Mouse (Mus musculus) hindlimb bud, embryonic 11.5 days (tissue): ENCODE data around the gene Prr7.
A peak's percentile ranks its signal among the peaks of the same experiment; 100 is the strongest.
"Not testable (repeated sequence)": the region's sequence is repeated elsewhere in the genome, so short reads cannot be mapped to it uniquely, and the experiment has no call there.

Experiments
- DNase-seq: peaks from one replicate; pipeline ENCODE4 v3.0.0-alpha.2; 2012; ENCODE audit warnings: low read depth, low spot score; ENCODE audit errors: extremely low spot score

Prr7 gene

GRCm38 (mm10) chr13:55464027-55464884 is at the start of gene Prr7:
Gene Prr7, plus strand, starts transcription at chr13:55464267.
- no peak for DNase-seq

GRCm38 (mm10) chr13:55414743-55415380 is 49.2 kb upstream of the Prr7 start, which contains the start of gene Pfn3:
Gene Pfn3, minus strand, starts transcription at chr13:55415232.
- no peak for DNase-seq

GRCm38 (mm10) chr13:55418004-55418403 is 46.1 kb upstream of the Prr7 start:
- DNase-seq = peak; percentile 37

GRCm38 (mm10) chr13:55419142-55419541 is 44.9 kb upstream of the Prr7 start:
- no peak for DNase-seq

GRCm38 (mm10) chr13:55420018-55420932 is 43.8 kb upstream of the Prr7 start:
- no peak for DNase-seq

GRCm38 (mm10) chr13:55420933-55421800 is 42.9 kb upstream of the Prr7 start:
- DNase-seq = no peak

- no peak for DNase-seq
Observed at GRCm38 (mm10) chr13:55426613-55427012, 37.5 kb upstream of the Prr7 start, which contains the start of gene F12. Gene F12, minus strand, starts transcription at chr13:55426793.

GRCm38 (mm10) chr13:55429226-55429888 is 34.7 kb upstream of the Prr7 start:
- DNase-seq = no peak

- DNase-seq = no peak
Observed at GRCm38 (mm10) chr13:55430566-55430965, 33.5 kb upstream of the Prr7 start.

GRCm38 (mm10) chr13:55431889-55432685 is 32.0 kb upstream of the Prr7 start:
- no peak for DNase-seq

GRCm38 (mm10) chr13:55437111-55437629 is 26.9 kb upstream of the Prr7 start:
- DNase-seq = not testable (repeated sequence)

- no peak for DNase-seq
Observed at GRCm38 (mm10) chr13:55443799-55444285, 20.2 kb upstream of the Prr7 start.

GRCm38 (mm10) chr13:55444286-55444936 is 19.7 kb upstream of the Prr7 start:
- no peak for DNase-seq

- peak; percentile 97 for DNase-seq
Observed at GRCm38 (mm10) chr13:55444937-55445315, 19.1 kb upstream of the Prr7 start, which contains the start of gene Grk6. Gene Grk6, plus strand, starts transcription at chr13:55445072.

- no peak for DNase-seq
Observed at GRCm38 (mm10) chr13:55445361-55446091, 18.5 kb upstream of the Prr7 start.

GRCm38 (mm10) chr13:55446483-55447105 is 17.5 kb upstream of the Prr7 start:
- DNase-seq = no peak

- no peak for DNase-seq
Observed at GRCm38 (mm10) chr13:55447543-55447943, 16.5 kb upstream of the Prr7 start.
